Mouse (Mus musculus) ovary, postnatal 10 days (tissue): Measurements from ENCODE around the gene Fam166b.

Experiments used
- DNase-seq: peaks from one replicate; pipeline ENCODE4 v3.0.0; 2022; ENCODE audit warnings: low spot score

Gene Fam166b

DNA sequence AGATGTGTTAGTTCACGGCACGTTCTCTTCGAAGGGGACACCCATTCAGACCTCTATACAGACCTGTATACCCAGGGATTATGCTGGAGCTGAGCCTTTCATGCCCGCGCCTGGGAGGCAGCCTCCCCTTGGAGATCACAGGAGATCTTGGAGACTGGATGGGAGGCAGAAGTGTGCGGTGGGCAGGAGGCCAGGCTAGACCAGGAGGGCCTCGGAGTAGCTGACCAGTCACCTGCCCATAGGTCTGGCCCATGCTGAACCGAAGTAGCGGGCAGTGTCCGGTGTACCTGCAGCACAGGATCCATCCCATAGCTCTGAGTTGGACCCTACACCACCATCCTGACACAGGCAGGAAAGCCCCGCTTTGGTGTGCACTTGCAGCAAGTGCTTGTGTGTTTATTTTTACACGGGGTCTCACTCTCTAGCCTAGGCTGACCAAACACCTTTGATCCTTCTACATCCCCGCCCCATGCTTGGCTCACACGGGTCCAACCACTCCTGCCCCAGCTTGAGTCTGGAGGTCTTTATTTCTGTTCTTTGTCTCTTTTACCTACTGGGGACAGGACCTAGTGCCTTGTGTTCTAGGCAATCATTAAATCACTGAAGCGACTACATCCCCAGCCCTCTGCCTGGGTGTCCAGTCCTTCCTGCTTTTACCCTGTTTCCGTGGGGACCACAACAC is 613 bp downstream of the Fam166b start:
- DNase-seq: no peak

DNA sequence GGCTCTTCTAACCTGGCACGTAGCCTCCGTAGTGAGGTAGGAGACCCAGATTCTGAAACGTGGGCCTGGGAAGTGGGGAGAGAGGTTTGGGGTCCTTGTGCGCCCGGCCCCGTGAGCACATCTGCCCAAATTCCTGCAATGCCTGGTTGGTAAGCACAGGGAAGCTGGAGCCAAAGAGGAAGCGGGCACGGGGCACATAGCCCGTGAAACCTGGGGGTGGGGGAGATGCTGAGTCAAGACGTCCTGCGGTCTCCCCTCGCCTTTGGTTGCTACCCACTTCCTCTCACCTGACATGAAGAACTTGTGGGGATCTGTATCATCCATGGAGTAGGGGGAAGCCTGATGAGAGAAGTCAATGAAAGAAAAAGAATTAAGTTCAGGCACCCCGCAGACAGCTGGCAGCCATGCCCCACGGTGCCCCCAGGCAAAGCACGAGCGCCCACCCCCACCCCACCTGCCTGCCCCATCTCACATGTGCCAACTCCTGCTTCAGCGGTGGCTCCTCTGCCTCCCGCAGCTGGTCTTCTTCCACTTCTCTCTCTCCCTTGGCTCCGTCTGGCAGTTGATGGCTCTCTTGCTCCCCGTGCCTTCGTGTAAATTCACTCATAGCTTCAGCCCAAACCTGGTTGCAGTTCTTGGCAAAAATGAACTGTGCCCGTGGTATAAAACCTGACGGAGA is 1.3 kb downstream of the Fam166b start:
- no peak for DNase-seq

DNA sequence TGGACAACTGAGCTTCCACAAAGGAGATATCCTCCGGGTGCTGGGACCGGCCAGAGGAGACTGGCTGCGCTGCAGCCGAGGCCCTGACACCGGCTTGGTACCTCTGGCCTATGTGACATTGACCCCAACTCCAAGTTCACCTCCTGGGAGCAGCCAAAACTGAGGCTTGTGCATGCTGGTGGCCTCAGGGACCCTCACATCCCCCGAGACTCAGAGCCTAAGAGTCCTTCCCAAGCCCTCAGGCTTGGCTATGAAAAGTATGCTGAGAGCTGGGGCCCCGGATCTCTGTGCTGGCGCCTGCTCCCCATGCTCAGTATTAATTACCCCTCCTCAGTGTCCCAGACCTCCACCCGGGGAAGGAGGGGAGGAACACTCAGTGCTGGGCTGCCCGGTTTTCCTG is 2.4 kb downstream of the Fam166b start:
- DNase-seq: no peak

DNA sequence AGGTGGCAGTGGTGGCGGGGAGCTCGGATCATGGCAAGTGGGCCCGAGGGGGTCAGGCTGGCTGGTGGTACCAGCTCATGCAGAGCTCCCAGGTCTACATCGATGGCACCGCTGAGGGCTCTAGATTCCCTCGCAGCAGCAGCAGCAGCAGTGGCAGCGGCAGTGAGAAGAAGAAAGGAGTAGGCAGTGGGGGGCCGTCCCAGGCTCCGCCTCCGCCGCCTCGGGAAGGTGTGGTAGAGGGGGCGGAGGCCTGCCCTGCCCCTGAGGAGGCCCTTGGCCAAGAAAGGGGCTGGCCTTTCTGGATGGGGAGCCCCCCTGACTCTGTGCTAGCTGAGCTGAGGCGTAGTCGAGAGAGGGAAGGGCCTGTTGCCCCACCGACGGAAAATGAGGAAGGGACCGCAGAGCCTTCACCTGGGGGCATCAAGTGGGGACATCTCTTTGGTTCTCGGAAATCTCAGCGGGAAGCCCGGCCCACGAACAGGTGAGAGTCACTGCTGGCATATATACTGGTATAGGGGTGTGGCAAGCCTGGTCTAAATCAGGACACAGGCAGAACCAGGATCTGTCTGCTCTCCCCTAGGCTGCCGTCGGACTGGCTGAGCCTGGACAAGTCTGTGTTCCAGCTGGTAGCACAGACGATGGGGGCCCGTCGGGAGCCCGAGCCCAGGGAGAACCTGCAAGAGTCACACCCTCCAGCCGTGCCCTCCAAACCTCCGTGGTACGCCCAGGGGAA is 3.1 kb downstream of the Fam166b start:
- no peak for DNase-seq

DNA sequence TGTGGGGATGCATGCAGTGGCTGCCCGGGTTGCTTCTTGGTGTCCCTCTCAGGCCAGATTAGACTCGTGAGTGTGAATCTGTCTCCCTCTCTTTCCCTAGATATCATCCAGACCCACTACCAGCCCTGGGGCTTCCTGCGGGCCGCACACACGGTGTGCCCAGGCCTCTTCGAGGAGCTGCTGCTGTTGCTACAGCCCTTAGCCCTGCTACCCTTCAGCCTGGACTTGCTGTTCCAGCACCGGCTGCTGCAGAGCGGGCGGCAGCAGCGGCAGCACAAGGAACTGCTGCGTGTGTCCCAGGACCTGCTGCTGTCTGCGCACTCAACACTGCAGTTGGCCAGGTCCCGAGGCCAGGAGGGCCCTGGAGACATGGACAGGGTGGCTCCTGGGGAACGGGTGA is 3.7 kb downstream of the Fam166b start:
- DNase-seq: no peak

DNA sequence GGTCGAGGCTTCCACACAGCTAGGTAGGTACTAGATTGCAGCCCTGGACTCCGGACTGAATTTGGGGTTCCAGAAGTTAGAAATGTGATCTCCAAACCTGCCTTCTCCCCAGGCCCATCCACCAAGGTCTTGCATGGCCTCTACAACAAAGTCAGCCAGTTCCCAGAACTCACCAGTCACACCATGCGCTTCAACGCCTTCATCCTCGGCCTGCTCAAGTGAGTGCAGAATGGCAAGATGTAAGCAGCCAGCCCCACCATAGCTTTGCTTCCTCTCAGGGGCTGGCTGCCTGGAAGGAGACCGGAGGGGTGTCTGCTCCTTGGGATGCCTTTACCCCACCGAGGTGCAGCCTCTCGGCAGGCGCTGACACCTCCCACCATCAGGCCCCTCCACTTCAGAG is 4.9 kb downstream of the Fam166b start:
- no peak for DNase-seq

DNA sequence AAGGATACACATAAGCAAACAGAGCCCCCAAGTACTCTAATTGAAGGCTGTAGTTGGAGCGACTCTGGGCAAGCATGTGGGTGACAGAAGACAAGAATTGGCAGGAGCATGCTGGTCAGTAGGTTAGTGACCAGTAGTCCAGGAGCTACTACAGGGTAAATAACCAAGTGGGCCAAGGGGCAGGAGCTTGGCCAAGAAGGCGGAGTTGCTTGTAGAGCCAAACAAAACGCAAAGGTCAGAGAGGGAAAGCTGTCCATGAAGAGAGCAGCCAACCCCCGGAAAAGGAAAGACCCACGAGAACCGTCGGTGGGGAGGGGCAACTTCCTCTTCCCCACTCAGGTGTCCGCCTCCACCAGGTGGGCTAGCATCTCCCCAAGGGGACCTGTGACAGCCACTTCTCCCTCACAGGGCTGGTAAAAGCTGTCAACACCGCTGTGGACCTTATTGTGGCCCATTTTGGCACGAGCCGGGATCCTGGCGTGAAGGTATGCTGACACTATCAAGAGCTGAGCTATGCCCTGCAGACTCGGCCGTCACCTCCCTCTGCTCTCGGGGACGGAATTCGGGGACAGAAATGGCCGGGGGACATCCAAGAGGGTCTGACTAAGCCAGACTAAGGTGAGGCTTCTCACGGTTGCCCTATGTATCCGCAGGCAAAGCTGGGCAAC is 5.5 kb downstream of the Fam166b start:
- no peak for DNase-seq

DNA sequence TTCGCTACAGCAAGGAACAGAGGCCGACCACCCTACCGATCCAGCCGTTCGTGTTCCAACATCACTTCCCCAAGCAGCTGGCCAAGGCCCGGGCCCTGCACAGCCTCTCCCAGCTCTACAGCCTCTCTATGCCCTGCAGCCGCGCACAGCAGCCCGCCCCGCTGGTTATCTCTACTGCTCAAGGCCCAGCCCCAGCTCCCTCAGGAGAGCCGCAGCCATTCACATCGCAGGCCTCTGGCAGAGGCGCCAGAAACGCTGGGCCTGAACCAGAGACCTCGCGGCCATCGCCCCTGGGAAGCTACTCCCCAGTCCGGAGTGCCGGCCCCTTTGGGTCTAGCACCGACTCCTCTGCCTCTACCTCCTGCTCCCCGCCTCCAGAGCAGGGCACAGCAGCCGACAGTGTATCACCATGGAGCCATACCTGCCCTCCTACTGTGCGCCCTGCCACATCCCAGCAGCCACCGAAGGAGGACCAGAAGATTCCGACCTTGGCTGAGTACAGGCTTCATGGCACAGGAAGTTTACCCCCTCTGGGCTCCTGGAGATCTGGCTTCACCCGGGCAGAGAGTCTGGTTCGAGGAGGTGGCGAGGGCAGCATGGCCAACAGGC is 7.2 kb downstream of the Fam166b start:
- no peak for DNase-seq

DNA sequence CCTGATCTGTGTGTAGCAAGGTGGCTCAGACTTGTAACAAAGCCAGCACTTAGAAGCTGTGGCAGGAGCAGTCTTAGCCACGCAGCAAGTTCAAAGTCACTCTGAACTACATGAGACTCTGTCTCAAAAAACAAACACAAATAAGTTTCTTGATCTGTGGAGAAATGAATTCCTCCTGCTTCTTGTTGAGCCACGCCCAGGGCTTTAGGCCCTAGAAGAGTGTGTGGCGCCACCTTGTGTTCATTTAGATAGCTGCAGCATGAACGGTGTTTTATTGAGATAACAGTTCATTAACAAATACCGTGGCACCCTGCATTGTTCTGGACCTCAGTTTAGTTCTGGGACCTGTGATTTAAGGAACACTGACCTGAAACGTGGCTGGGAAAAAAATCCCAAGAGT is 8.6 kb downstream of the Fam166b start:
- no peak for DNase-seq

DNA sequence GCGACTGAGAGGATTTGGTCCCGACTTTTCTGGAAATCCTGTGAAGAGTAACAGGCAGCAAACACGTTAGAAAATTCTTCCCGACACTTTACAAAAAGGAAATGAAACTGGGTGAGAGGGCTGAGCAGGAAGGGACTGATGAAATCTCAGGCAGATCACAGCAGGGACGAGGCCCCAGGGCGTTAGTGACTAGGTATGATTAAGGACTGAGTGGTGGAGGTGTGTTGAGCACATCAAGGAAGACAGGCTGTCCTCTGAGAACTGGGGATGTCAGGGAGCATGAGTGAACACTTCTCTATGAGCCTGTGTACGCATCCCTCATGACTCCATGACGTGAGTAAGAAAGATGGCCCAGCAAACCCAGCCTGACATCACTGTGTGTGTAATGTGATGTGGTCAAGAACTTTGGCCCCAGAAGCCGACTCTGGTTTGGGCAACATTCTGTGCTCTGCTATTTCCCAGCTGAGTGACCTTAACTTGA is 9.1 kb downstream of the Fam166b start:
- DNase-seq: no peak

DNA sequence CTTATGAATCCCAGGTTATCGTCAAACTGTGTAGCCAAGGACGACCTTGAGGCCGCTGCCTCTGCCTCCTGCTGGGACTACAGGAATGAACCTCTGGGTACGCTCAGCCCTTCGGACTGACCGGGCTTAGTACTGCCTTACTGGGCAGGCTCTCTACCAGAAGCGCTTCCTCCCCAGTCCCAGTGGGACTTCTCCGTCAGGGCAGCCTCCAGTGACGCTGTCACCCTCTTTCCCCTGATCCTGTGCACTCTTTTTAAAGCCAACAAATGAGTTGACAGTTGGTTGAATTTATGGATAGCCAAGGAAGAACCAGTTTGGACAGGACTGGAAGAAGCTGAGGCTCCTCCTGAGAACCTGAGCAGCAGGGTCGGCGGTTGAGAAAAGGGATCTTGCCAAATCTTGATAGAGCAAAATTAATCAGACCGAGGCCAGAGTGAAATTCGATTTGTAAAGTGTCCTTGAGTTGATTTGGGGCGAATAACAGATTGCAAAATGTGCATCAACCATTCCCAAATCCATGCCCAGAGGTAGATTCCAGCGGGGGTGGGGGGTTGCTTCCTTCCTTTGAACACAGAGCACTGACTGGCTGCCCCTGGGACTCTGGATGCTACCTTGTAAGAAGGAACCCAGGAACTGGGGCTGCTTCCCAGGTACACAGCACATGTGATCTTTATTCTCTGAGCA is 9.8 kb downstream of the Fam166b start:
- DNase-seq: no peak

DNA sequence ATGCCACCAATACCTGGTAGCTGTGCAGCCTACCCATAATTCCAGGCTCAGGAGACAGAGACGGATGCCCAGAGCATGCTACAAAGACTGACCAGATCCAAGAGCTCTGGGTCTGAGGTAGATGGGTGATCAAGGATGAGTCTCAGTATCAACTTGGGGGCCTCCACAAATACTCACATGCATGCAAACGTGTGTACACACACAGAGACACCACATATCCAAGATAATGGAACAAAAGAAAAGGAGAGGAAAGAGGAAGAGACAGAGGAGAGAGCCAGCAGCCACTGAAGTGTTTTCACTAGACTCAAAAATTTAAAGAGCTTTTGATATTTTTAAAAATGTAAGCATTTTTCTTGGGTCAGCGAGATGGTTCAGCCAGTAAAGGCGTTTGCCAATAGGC is 10.5 kb downstream of the Fam166b start:
- no peak for DNase-seq

DNA sequence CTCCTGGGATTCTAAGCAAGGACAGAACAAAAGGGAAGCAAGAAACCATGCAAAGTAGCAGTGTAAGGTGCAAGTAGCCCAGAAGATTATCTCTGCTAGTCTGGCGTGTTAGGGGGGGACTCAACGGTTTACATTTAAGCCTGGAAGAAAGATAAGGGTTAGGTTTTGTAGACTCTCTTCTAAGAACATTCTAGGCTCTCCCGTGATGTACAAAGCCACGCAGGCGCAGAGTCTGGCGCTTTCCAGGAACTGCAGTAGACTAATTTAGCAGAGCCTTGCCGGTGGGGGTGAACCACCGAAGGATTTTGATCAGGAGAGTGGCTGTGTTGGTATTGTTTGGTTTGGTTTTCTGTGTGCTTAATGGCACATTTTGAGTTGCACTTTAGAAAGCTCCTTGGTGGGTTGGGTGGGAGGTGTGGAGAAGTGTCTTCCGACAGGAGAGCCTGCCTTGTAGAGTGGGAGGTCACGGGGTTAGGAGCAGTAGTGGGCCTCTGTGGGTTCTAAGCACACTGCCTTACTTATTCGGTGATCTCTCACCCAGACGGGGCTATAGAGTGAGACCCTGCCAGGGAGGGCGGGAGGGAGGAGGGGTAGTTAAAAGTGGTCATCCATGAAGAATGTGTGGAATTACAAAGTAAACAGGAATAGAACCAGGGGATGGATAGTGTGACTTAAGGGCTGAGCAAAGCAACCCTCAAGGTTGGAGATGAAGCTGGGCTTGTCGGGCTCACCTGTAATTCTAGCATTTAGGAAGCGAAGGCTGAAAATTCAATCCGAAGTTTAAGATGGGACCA is 11.5 kb downstream of the Fam166b start:
- DNase-seq: no peak

DNA sequence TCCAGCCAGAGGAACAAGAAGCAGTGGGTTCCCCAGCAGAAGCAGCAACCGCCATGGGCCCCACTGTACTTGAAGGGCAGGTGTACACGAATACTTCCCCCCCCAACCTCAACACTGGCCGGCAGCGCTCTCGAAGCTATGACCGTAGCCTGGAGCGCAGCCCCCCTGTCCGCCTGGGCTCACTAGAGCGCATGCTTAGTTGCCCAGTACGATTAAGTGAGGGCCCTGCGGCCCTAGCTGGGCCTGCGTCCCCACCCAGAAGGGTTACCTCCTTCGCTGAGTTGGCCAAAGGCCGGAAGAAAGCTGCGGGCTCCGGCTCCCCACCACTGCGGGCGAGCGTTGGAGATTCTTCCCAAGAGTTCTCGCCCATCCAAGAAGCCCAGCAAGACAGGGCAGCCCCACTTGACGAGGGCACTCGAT is 12.9 kb downstream of the Fam166b start:
- DNase-seq: no peak

DNA sequence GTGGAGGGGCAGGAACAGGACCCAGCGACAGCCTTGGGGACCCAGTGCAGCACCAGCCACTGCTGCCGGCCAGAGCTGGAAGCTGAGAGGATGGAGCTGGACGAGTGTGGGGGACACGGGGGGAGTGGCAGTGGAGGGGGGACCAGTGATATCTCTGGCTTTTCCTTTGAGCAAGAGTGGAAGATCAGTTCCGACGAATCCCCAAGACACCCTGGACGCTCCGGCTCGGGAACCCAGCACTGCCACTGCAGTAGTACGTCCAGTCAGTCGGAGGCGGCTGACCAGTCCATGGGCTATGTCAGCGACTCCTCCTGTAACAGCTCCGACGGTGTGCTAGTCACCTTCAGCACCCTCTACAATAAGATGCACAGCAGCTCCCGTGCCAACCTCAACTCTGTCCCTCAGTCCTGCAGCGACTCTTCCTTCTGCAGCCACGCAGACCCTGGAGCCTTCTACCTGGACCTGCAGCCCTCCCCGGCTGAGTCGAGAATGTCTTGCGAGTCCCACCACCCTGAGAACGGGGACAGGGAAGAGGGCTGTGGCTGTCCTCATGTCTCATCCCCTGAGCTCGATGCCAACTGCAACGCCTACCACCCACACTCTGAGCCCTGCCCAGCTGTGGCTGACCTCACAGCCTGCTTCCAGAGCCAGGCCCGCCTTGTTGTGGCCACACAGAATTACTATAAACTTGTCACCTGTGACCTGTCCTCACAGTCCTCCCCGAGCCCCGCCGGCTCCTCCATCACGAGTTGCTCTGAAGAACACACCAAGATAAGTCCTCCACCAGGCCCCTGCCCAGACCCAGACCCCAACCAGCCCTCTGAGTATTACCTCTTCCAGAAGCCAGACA is 13.5 kb downstream of the Fam166b start:
- DNase-seq: no peak

DNA sequence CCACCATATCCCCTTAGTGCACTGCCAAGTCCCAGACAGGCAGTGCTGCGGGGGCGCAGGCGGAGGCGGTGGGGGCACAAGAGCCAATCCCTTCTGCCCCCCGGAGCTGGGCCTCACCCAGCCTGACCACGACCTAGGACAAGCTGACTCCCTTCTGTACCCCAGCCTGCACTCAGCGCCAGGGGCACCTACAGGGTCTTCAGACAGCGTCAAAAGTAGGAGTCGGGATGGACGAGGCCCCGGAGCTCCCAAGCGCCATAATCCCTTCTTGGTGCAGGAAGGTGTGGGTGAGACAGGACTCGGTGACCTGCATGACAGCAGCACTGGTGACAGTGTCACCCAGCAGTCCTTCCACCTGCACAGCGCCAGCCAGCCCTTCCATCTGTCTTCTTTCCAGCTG is 14.2 kb downstream of the Fam166b start:
- no peak for DNase-seq

DNA sequence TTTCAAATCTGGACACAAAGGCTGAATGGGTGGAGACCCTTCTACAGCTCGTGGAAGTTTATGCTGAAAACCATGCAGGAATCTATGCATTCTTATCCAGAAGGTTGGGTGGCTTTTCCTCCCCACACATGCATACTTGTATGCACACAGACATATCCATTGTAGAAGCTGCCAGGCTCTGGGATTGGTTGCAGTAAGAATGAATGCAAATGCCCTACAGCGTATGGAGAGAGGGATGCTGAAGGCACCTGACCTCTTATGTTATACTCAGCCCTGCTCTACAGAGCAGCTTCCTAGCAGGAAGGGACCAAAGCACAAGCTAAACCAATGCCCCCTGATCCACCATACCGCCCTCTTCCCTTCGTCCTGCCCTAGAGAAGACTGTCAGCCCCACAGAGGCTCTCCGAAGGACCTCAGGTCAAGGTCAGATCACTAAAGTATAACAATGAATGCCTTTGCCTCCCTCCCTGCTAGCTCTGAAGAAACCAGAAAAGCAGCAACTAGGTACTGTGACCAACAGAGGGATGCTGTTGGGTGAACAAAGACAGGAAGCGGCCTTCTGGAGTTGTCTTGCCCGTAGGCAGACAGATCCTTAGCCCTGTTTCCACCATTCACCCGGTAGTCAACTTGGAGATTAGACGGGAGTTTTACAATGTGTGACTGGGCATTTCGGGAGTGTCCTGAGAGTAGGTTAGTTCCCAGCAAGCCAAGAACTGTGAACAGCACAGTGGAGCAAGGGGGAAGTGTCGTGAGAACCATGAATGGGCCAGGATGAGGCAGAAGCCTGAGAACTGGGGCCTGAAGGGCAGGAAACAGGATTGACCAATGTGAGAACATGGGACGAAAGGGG is 21.6 kb downstream of the Fam166b start:
- no peak for DNase-seq

DNA sequence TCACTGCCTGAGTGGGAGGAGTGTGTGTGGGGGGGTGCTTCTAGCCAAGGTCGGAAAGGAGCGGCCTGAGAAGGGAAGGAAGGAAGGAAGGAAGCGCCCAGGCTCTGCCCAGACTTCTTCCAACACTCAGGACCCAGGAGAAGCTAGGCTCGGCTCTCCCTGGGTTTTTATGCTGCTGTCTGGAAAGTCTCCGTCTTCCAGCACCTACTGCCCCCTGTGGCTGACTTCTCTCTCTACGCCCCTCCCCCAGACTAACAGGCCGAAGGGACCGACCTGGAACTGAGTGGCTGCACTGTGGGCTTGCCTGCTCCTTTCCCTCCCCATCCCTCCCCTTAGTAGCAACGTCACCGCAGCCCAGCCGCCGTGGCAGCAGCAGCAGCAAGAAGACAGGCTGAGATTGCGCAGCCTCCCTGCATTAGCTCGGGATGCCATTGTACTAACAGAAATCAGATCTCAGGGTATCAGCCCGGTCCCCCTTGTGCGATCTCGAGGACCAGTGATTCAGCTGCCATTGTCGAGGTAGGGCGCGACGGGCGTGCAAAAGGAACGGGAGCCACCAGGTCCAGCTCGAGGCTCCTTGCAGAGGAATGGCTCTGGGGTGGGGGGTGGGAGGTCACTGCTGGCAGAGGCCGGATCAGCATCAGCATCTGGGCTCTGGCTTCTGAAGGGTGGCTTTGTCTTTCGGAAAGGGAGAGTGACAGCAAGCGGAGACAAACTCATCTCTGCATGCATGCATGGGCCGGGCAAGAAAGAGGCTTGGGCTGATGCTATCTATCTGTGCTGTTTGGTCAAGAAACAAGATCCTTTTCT is 22.6 kb downstream of the Fam166b start:
- DNase-seq: peak; percentile 41
